ENCODE assay signal across 13 mouse cellular contexts in genomic region chr3:53502428-53502827, GRCm38 (mm10). TPM values are rescaled to one million over a fixed set of nuclear protein-coding genes. Genes with fewer than 3 reads are reported as not detected.
DNase-seq lines count a peak whose midpoint lies in the region; ATAC-seq and TF ChIP-seq lines count a peak whose summit lies in the region.
"Had no signal": no experiment of that assay in that cellular context is flagged by ENCODE, and none has a peak within 500 bp of the region (broad histone marks: within the 10 kb centered on the region; RNA-seq: fewer than 3 reads in every experiment).

No protein-coding gene starts in this region.

- no peak for TF ChIP-seq POLR2A in MEL (IDR thresholded peaks at IDR 0.05; ENCODE audit: control insufficient read depth in 1 of 2, insufficient read depth in 1 of 2, low read depth in 1 of 2, low read length in 2 of 2, poor library complexity in 1 of 2)

- TF ChIP-seq EP300 in liver, embryonic 14.5 days (IDR thresholded peaks at IDR 0.05; ENCODE audit: low read depth), result no peak
- no peak for TF ChIP-seq EP300 in MEL (IDR thresholded peaks at IDR 0.05; ENCODE audit: low read depth in 1 of 2, low read length in 2 of 2)

- no peak for DNase-seq in frontal cortex, postnatal 10 days (ENCODE audit: low spot score in 2 of 2)
- DNase-seq in liver, embryonic 14.5 days (ENCODE audit: low read depth in 3 of 3, low spot score in 3 of 3), result no peak
- DNase-seq in liver (no peak), MEL (ENCODE audit: low read depth, low spot score) (no peak), MN1 (ENCODE audit: low spot score) (no peak)
- DNase-seq in naive thymus-derived CD4-positive, alpha-beta T cell, adult 2 months (ENCODE audit: low read depth), result peak; percentile 6
- DNase-seq: gastrocnemius, postnatal 36 days; thymus, postnatal 25 days had no signal

- no peak overlapping the region for H3K4me3 ChIP-seq in liver, embryonic 14.5 days (ENCODE audit: insufficient read depth in 1 of 2, low read depth in 2 of 2, low read length in 2 of 2)
- H3K4me3 ChIP-seq in MEL (ENCODE audit: control insufficient read depth in 1 of 2, insufficient read depth in 1 of 2, low read depth in 2 of 2, low read length in 2 of 2), result no peak overlapping the region
- H3K4me3 ChIP-seq: embryonic facial prominence, embryonic 13.5 days; intestine, embryonic 15.5 days had no signal

- ATAC-seq in frontal cortex, adult (ENCODE audit: low TSS enrichment), result peak; percentile 93
- ATAC-seq in liver, embryonic 14.5 days (ENCODE audit: insufficient read depth), result no peak
- ATAC-seq in megakaryocyte, adult 5-6 weeks (ENCODE audit: poor library complexity, severe bottlenecking), result no peak
- ATAC-seq: intestine, embryonic 15.5 days had no signal

- H3K9ac ChIP-seq in liver, embryonic 14.5 days (replicated peaks), result no peak overlapping the region
- no peak overlapping the region for H3K9ac ChIP-seq in MEL (ENCODE audit: control insufficient read depth, low read depth, low read length, poor library complexity, severe bottlenecking)
- H3K9ac ChIP-seq: embryonic facial prominence, embryonic 13.5 days; intestine, embryonic 15.5 days had no signal

- 50% methylated on average over 6 of the region's 6 CpGs for WGBS in liver, embryonic 14.5 days (ENCODE audit: insufficient replicate concordance)

- H3K79me2 ChIP-seq in MEL (ENCODE audit: control insufficient read depth, insufficient read depth, low read length, poor library complexity), result no peaks in the 10 kb centered on the region

- no peaks in the 10 kb centered on the region for H3K9me3 ChIP-seq in liver, embryonic 14.5 days (ENCODE audit: control insufficient read depth, low read length)
- no peaks in the 10 kb centered on the region for H3K9me3 ChIP-seq in MEL (replicated peaks; ENCODE audit: insufficient read depth, low read length)
- H3K9me3 ChIP-seq: embryonic facial prominence, embryonic 13.5 days; intestine, embryonic 15.5 days had no signal

- peaks cover 0 to 3% of the 10 kb centered on the region in 2 experiments; a peak in 1 of 4 replicates for H3K4me1 ChIP-seq in liver, embryonic 14.5 days (replicated peaks; ENCODE audit: control insufficient read depth in 2 of 2, insufficient read depth in 2 of 2, low read length in 1 of 2)
- H3K4me1 ChIP-seq in MEL (ENCODE audit: control insufficient read depth in 1 of 2, insufficient read depth in 2 of 2, low read length in 2 of 2), result no peaks in the 10 kb centered on the region
- H3K4me1 ChIP-seq: intestine, embryonic 15.5 days had no signal

- peak; percentile 36 for TF ChIP-seq RAD21 in MEL (IDR thresholded peaks at IDR 0.05; ENCODE audit: low read depth, low read length)

- H3K27ac ChIP-seq in liver, embryonic 14.5 days, result no peak overlapping the region
- no peak overlapping the region for H3K27ac ChIP-seq in MEL (ENCODE audit: control insufficient read depth, low read depth, low read length)
- H3K27ac ChIP-seq: embryonic facial prominence, embryonic 13.5 days; intestine, embryonic 15.5 days had no signal

- no peaks in the 10 kb centered on the region for H3K27me3 ChIP-seq in liver, embryonic 14.5 days (ENCODE audit: control insufficient read depth, insufficient read depth, low read length)
- H3K27me3 ChIP-seq in MEL (ENCODE audit: control insufficient read depth in 1 of 2, insufficient read depth in 2 of 2, low read length in 2 of 2), result no peaks in the 10 kb centered on the region
- H3K27me3 ChIP-seq: embryonic facial prominence, embryonic 13.5 days; intestine, embryonic 15.5 days had no signal

- peak; percentile 41 for TF ChIP-seq CTCF in liver, embryonic 14.5 days (IDR thresholded peaks at IDR 0.05; ENCODE audit: low read depth)
- TF ChIP-seq CTCF in MEL (IDR thresholded peaks at IDR 0.05 in 2 of 3, conservative IDR thresholded peaks at IDR 0.05 in 1 of 3; ENCODE audit: control insufficient read depth in 1 of 3, insufficient read depth in 1 of 3, low read depth in 2 of 3, low read length in 3 of 3, poor library complexity in 1 of 3, severe bottlenecking in 1 of 3), result peak in 2 of 3 experiments; percentile 9 to 34; a peak in 2 of 6 replicates

- no peak overlapping the region for H3K4me2 ChIP-seq in liver, embryonic 14.5 days (ENCODE audit: low read depth)
- H3K4me2 ChIP-seq: embryonic facial prominence, embryonic 13.5 days; intestine, embryonic 15.5 days had no signal

- no peaks in the 10 kb centered on the region for H3K36me3 ChIP-seq in liver, embryonic 14.5 days (replicated peaks; ENCODE audit: control insufficient read depth, insufficient read depth, low read depth)
- no peaks in the 10 kb centered on the region for H3K36me3 ChIP-seq in MEL (ENCODE audit: control insufficient read depth in 1 of 2, insufficient read depth in 2 of 2, low read length in 2 of 2)
- H3K36me3 ChIP-seq: embryonic facial prominence, embryonic 13.5 days; intestine, embryonic 15.5 days had no signal

TF ChIP-seq in MEL, 35 proteins besides CTCF, POLR2A, EP300 and RAD21:
- TF ChIP-seq TAL1 (IDR thresholded peaks at IDR 0.05; ENCODE audit: low read length) (no peak), CHD2 (IDR thresholded peaks at IDR 0.05; ENCODE audit: low read length) (no peak), MEF2A (IDR thresholded peaks at IDR 0.05; ENCODE audit: extremely low read depth, insufficient replicate concordance, low read depth, low read length, poor library complexity, severe bottlenecking) (no peak), NRF1 (IDR thresholded peaks at IDR 0.05; ENCODE audit: insufficient read depth, low read depth, low read length, poor library complexity, severe bottlenecking) (no peak), SMC3 (IDR thresholded peaks at IDR 0.05; ENCODE audit: low read depth, low read length) (no peak), POLR2AphosphoS5 (IDR thresholded peaks at IDR 0.05; ENCODE audit: borderline replicate concordance, low read depth, low read length) (no peak), HCFC1 (IDR thresholded peaks at IDR 0.05; ENCODE audit: low read depth, low read length) (no peak), JUND (IDR thresholded peaks at IDR 0.05; ENCODE audit: low read depth, low read length) (no peak), MAX (IDR thresholded peaks at IDR 0.05; ENCODE audit: low read length) (no peak), POLR2AphosphoS2 (IDR thresholded peaks at IDR 0.05; ENCODE audit: low read length) (no peak), BHLHE40 (IDR thresholded peaks at IDR 0.05; ENCODE audit: borderline replicate concordance, low read depth, low read length) (no peak), GABPA (IDR thresholded peaks at IDR 0.05; ENCODE audit: low read depth, low read length) (no peak), TBP (IDR thresholded peaks at IDR 0.05; ENCODE audit: low read depth, low read length) (no peak), ZKSCAN1 (IDR thresholded peaks at IDR 0.05; ENCODE audit: low read depth, low read length) (no peak), MAZ (IDR thresholded peaks at IDR 0.05; ENCODE audit: low read depth, low read length) (no peak), KAT2A (conservative IDR thresholded peaks at IDR 0.05; ENCODE audit: low read depth, low read length) (no peak), UBTF (IDR thresholded peaks at IDR 0.05; ENCODE audit: borderline replicate concordance, insufficient read depth, low read depth, low read length) (no peak), SIN3A (IDR thresholded peaks at IDR 0.05; ENCODE audit: low read length) (no peak), ELF1 (IDR thresholded peaks at IDR 0.05; ENCODE audit: low read depth, low read length) (no peak), USF1 (IDR thresholded peaks at IDR 0.05; ENCODE audit: low read depth, low read length) (no peak)

RNA-seq across cellular contexts. Expression of gene Stoml3, which starts 14.0 kb away (rescaled TPM):
- polyA plus RNA-seq in liver, embryonic 14.5 days (2012; rRNA removed), result not detected in 2 replicates
- not detected in 2 replicates for polyA plus RNA-seq in liver, embryonic 14.5 days (2014; fragmentation: Nextera tagmentation; extraction: Ambion mirVana)
- not detected in 2 replicates for total RNA-seq in MEL (2012; rRNA removed)
- not detected for polyA plus RNA-seq in MEL (2012; ENCODE audit: insufficient read depth in 1 of 2, insufficient read length in 2 of 2, low read depth in 1 of 2, low replicate concordance in 2 of 2, missing spikeins in 1 of 2)
- not detected in 2 replicates for total RNA-seq in megakaryocyte, adult 5-6 weeks (2015)
- not detected in 2 replicates for total RNA-seq in megakaryocyte, adult 5-6 weeks (2017)
- total RNA-seq: gastrocnemius, postnatal 36 days had no signal
- polyA plus RNA-seq: embryonic facial prominence, embryonic 13.5 days; limb, embryonic 11.5 days had no signal

RNA-seq across cellular contexts. Expression of gene Proser1, which starts 39.0 kb away (rescaled TPM):
- polyA plus RNA-seq in liver, embryonic 14.5 days (2012; rRNA removed), result 3.3 and 4.1 TPM in 2 replicates
- polyA plus RNA-seq in liver, embryonic 14.5 days (2014; fragmentation: Nextera tagmentation; extraction: Ambion mirVana), result 2.5 and 3.8 TPM in 2 replicates
- 3.5 and 4.0 TPM in 2 replicates for total RNA-seq in MEL (2012; rRNA removed)
- 100 to 1,000 TPM in 1 of 2 experiments, 10 to 100 TPM in 1; 24.6 to 107 TPM for polyA plus RNA-seq in MEL (2012; ENCODE audit: insufficient read depth in 1 of 2, insufficient read length in 2 of 2, low read depth in 1 of 2, low replicate concordance in 2 of 2, missing spikeins in 1 of 2)
- total RNA-seq in megakaryocyte, adult 5-6 weeks (2015), result 20.8 and 23.8 TPM in 2 replicates
- total RNA-seq in megakaryocyte, adult 5-6 weeks (2017), result 4.2 and 5.9 TPM in 2 replicates

RNA-seq across cellular contexts. Expression of gene Nhlrc3, which starts 39.3 kb away (rescaled TPM):
- 2.9 and 3.3 TPM in 2 replicates for polyA plus RNA-seq in liver, embryonic 14.5 days (2012; rRNA removed)
- 3.5 and 4.1 TPM in 2 replicates for polyA plus RNA-seq in liver, embryonic 14.5 days (2014; fragmentation: Nextera tagmentation; extraction: Ambion mirVana)
- 4.8 and 6.7 TPM in 2 replicates for total RNA-seq in MEL (2012; rRNA removed)
- polyA plus RNA-seq in MEL (2012; ENCODE audit: insufficient read depth in 1 of 2, insufficient read length in 2 of 2, low read depth in 1 of 2, low replicate concordance in 2 of 2, missing spikeins in 1 of 2), result 1 to 10 TPM in 1 of 2 experiments, not detected in 1; 9.1 TPM
- 8.5 and 8.7 TPM in 2 replicates for total RNA-seq in megakaryocyte, adult 5-6 weeks (2015)
- 13.4 and 14.1 TPM in 2 replicates for total RNA-seq in megakaryocyte, adult 5-6 weeks (2017)
